Mouse (Mus musculus) kidney, adult 8-10 months (tissue): Measurements from ENCODE around the gene Aen.

Source experiments
- DNase-seq, 2 experiments: peaks; one replicate each; pipeline ENCODE4 v3.0.0; 2022

Aen gene

GRCm38 (mm10) chr7:78895021-78895652, 517 bp upstream of the Aen start:
- no peak for DNase-seq

GRCm38 (mm10) chr7:78897567-78897966, 1.9 kb downstream of the Aen start:
- DNase-seq: no peak

GRCm38 (mm10) chr7:78903174-78903870, 7.7 kb downstream of the Aen start:
- DNase-seq: no peak

GRCm38 (mm10) chr7:78904175-78904574, 8.5 kb downstream of the Aen start:
- DNase-seq: no peak

GRCm38 (mm10) chr7:78909026-78909425, 13.4 kb downstream of the Aen start:
- DNase-seq: no peak

- no peak for DNase-seq
These were observed 14.9 kb downstream of the Aen start for GRCm38 (mm10) chr7:78910336-78911098.

GRCm38 (mm10) chr7:78911209-78911608, 15.6 kb downstream of the Aen start:
- DNase-seq: no peak

GRCm38 (mm10) chr7:78912253-78912973, 16.8 kb downstream of the Aen start:
- no peak for DNase-seq

GRCm38 (mm10) chr7:78912974-78913474, 17.4 kb downstream of the Aen start, which contains the start of gene Isg20:
Isg20 (plus strand) TSS chr7:78913424.
- no peak for DNase-seq

GRCm38 (mm10) chr7:78913649-78914544, 18.2 kb downstream of the Aen start:
- DNase-seq: no peak

GRCm38 (mm10) chr7:78914545-78914845, 18.8 kb downstream of the Aen start:
- no peak for DNase-seq

GRCm38 (mm10) chr7:78914896-78915510, 19.3 kb downstream of the Aen start:
- no peak for DNase-seq

GRCm38 (mm10) chr7:78918686-78919085, 23.0 kb downstream of the Aen start:
- DNase-seq: peak in 1 of 2 experiments; percentile 43

GRCm38 (mm10) chr7:78922506-78922905, 26.9 kb downstream of the Aen start:
- DNase-seq: peak; percentile 40 to 51

- peak; percentile 31 to 68 for DNase-seq
These were observed 28.6 kb downstream of the Aen start for GRCm38 (mm10) chr7:78924300-78924699.

GRCm38 (mm10) chr7:78924796-78925195, 29.1 kb downstream of the Aen start:
- no peak for DNase-seq

- no peak for DNase-seq
These were observed 30.0 kb downstream of the Aen start for GRCm38 (mm10) chr7:78925680-78926079.

GRCm38 (mm10) chr7:78926156-78926555, 30.5 kb downstream of the Aen start:
- DNase-seq: no peak

GRCm38 (mm10) chr7:78927266-78927665, 31.6 kb downstream of the Aen start:
- DNase-seq: no peak

GRCm38 (mm10) chr7:78938957-78939602, 43.4 kb downstream of the Aen start:
- no peak for DNase-seq

GRCm38 (mm10) chr7:78940971-78941370, 45.3 kb downstream of the Aen start:
- no peak for DNase-seq
